Mouse (Mus musculus): ENCODE results near the gene Homer1. TPM values are rescaled to one million over a fixed set of nuclear protein-coding genes. Genes with fewer than 3 reads are reported as not detected.

The Homer1 gene
- polyA plus RNA-seq, 1 experiment from 2014 or later = 8.5 TPM

- peaks cover 15% of the 10 kb centered on the region for H3K4me1 ChIP-seq (replicated peaks; ENCODE audit: control insufficient read depth, insufficient read depth, low read length)
- H3K4me3 ChIP-seq (ENCODE audit: low read depth, low read length) = no peak overlapping the region
- no peaks in the 10 kb centered on the region for H3K36me3 ChIP-seq (ENCODE audit: control insufficient read depth, insufficient read depth, low read length)
- WGBS = 78% methylated on average over 1 of the region's 1 CpGs
- ATAC-seq (replicated peaks; ENCODE audit: low FRiP score) (no peak), DNase-seq (ENCODE audit: low spot score) (no peak)
- H3K27ac ChIP-seq (ENCODE audit: low read depth, low read length) = no peak overlapping the region
- H3K27me3 ChIP-seq (replicated peaks; ENCODE audit: control insufficient read depth, insufficient read depth, low read length) = no peaks in the 10 kb centered on the region
- H3K9ac ChIP-seq (ENCODE audit: low read depth, low read length) = no peak overlapping the region
- no peaks in the 10 kb centered on the region for H3K9me3 ChIP-seq (ENCODE audit: control insufficient read depth, low read length)
- H3K4me2 ChIP-seq = no peak overlapping the region
These were observed 45.0 kb downstream of the Homer1 start for GRCm38 (mm10) chr13:93344395-93344794.

- no peaks in the 10 kb centered on the region for H3K9me3 ChIP-seq (ENCODE audit: control insufficient read depth, low read length)
- H3K4me1 ChIP-seq (replicated peaks; ENCODE audit: control insufficient read depth, insufficient read depth, low read length) = peaks cover 15% of the 10 kb centered on the region
- no peaks in the 10 kb centered on the region for H3K27me3 ChIP-seq (replicated peaks; ENCODE audit: control insufficient read depth, insufficient read depth, low read length)
- no peak overlapping the region for H3K4me3 ChIP-seq (ENCODE audit: low read depth, low read length)
- 63% methylated on average over 3 of the region's 3 CpGs for WGBS
- DNase-seq (ENCODE audit: low spot score) (no peak), ATAC-seq (replicated peaks; ENCODE audit: low FRiP score) (peak; percentile 86)
- H3K9ac ChIP-seq (ENCODE audit: low read depth, low read length) = no peak overlapping the region
- no peaks in the 10 kb centered on the region for H3K36me3 ChIP-seq (ENCODE audit: control insufficient read depth, insufficient read depth, low read length)
- peak overlapping the region; percentile 25; the same call in 1 of the 2 replicates for H3K27ac ChIP-seq (ENCODE audit: low read depth, low read length)
- H3K4me2 ChIP-seq = 0 out of 2 replicates have a peak overlapping the region, but pooled peaks have one; percentile 7
These were observed 46.4 kb downstream of the Homer1 start for GRCm38 (mm10) chr13:93345854-93346253.

GRCm38 (mm10) chr13:93352030-93352429 is 52.6 kb downstream of the Homer1 start:
- ATAC-seq (replicated peaks; ENCODE audit: low FRiP score) = peak; percentile 60
- H3K4me1 ChIP-seq (replicated peaks; ENCODE audit: control insufficient read depth, insufficient read depth, low read length) = no peaks in the 10 kb centered on the region; the same call in 1 of the 2 replicates
- no peak overlapping the region for H3K4me3 ChIP-seq (ENCODE audit: low read depth, low read length)
- WGBS = 78% methylated on average over 2 of the region's 2 CpGs
- no peaks in the 10 kb centered on the region for H3K36me3 ChIP-seq (ENCODE audit: control insufficient read depth, insufficient read depth, low read length)
- DNase-seq (ENCODE audit: low spot score) = no peak
- H3K9me3 ChIP-seq (ENCODE audit: control insufficient read depth, low read length) = no peaks in the 10 kb centered on the region
- H3K27ac ChIP-seq (ENCODE audit: low read depth, low read length) = no peak overlapping the region
- H3K27me3 ChIP-seq (replicated peaks; ENCODE audit: control insufficient read depth, insufficient read depth, low read length) = no peaks in the 10 kb centered on the region
- no peak overlapping the region for H3K9ac ChIP-seq (ENCODE audit: low read depth, low read length)
- H3K4me2 ChIP-seq = no peak overlapping the region

GRCm38 (mm10) chr13:93354420-93355278 is 55.2 kb downstream of the Homer1 start:
- Histone ChIP-seq H3K27me3 (replicated peaks; ENCODE audit: control insufficient read depth, insufficient read depth, low read length) (no peaks in the 10 kb centered on the region), H3K27ac (ENCODE audit: low read depth, low read length) (no peak overlapping the region), H3K9ac (ENCODE audit: low read depth, low read length) (no peak overlapping the region), H3K4me1 (replicated peaks; ENCODE audit: control insufficient read depth, insufficient read depth, low read length) (no peaks in the 10 kb centered on the region; the same call in 1 of the 2 replicates), H3K36me3 (ENCODE audit: control insufficient read depth, insufficient read depth, low read length) (no peaks in the 10 kb centered on the region), H3K9me3 (ENCODE audit: control insufficient read depth, low read length) (no peaks in the 10 kb centered on the region), H3K4me2 (no peak overlapping the region), H3K4me3 (ENCODE audit: low read depth, low read length) (no peak overlapping the region)
- ATAC-seq (replicated peaks; ENCODE audit: low FRiP score) (no peak), DNase-seq (ENCODE audit: low spot score) (no peak)
- 81% methylated on average over 7 of the region's 7 CpGs for WGBS

GRCm38 (mm10) chr13:93355279-93355587 is 55.8 kb downstream of the Homer1 start:
- DNase-seq (ENCODE audit: low spot score) (no peak), ATAC-seq (replicated peaks; ENCODE audit: low FRiP score) (no peak)
- Histone ChIP-seq H3K4me3 (ENCODE audit: low read depth, low read length) (no peak overlapping the region), H3K9ac (ENCODE audit: low read depth, low read length) (no peak overlapping the region), H3K27ac (ENCODE audit: low read depth, low read length) (no peak overlapping the region), H3K9me3 (ENCODE audit: control insufficient read depth, low read length) (no peaks in the 10 kb centered on the region), H3K4me1 (replicated peaks; ENCODE audit: control insufficient read depth, insufficient read depth, low read length) (no peaks in the 10 kb centered on the region; the same call in 1 of the 2 replicates), H3K4me2 (no peak overlapping the region), H3K27me3 (replicated peaks; ENCODE audit: control insufficient read depth, insufficient read depth, low read length) (no peaks in the 10 kb centered on the region), H3K36me3 (ENCODE audit: control insufficient read depth, insufficient read depth, low read length) (no peaks in the 10 kb centered on the region)
- 91% methylated on average over 6 of the region's 6 CpGs for WGBS

- Histone ChIP-seq H3K9me3 (ENCODE audit: control insufficient read depth, low read length) (no peaks in the 10 kb centered on the region), H3K36me3 (ENCODE audit: control insufficient read depth, insufficient read depth, low read length) (no peaks in the 10 kb centered on the region), H3K27ac (ENCODE audit: low read depth, low read length) (no peak overlapping the region), H3K4me1 (replicated peaks; ENCODE audit: control insufficient read depth, insufficient read depth, low read length) (no peaks in the 10 kb centered on the region), H3K4me3 (ENCODE audit: low read depth, low read length) (no peak overlapping the region), H3K27me3 (replicated peaks; ENCODE audit: control insufficient read depth, insufficient read depth, low read length) (no peaks in the 10 kb centered on the region), H3K4me2 (no peak overlapping the region), H3K9ac (ENCODE audit: low read depth, low read length) (no peak overlapping the region)
- WGBS = 88% methylated on average over 1 of the region's 1 CpGs
- DNase-seq (ENCODE audit: low spot score) = no peak
- no peak for ATAC-seq (replicated peaks; ENCODE audit: low FRiP score)
These were observed 59.1 kb downstream of the Homer1 start for GRCm38 (mm10) chr13:93358522-93358921.

DNA sequence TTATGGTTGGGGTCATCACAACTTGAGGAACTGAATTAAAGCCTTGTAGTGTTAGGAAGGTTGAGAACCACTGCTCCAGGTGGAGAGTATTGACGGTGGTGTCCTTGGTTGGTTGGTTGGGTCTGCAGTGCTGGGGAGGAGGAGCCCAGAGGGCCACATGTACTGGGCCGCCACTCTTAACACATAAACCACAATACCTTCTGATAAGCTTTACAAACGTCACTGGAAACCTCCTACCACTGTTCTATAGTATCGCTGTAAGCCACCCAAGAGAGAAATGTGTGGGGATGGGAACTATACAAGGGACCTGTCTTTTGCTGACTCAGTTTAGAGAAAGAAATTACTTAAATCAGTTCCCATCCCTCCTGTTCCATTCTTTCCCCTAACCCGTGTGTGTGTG is 68.1 kb downstream of the Homer1 start:
- H3K4me3 ChIP-seq (ENCODE audit: low read depth, low read length) = no peak overlapping the region
- no peaks in the 10 kb centered on the region for H3K4me1 ChIP-seq (replicated peaks; ENCODE audit: control insufficient read depth, insufficient read depth, low read length)
- H3K27me3 ChIP-seq (replicated peaks; ENCODE audit: control insufficient read depth, insufficient read depth, low read length) = no peaks in the 10 kb centered on the region
- H3K36me3 ChIP-seq (ENCODE audit: control insufficient read depth, insufficient read depth, low read length) = 0 out of 2 replicates have a peak, but pooled peaks cover 2% of the 10 kb centered on the region
- no peak overlapping the region for H3K4me2 ChIP-seq
- no peak overlapping the region for H3K27ac ChIP-seq (ENCODE audit: low read depth, low read length)
- no peaks in the 10 kb centered on the region for H3K9me3 ChIP-seq (ENCODE audit: control insufficient read depth, low read length)
- no peak overlapping the region for H3K9ac ChIP-seq (ENCODE audit: low read depth, low read length)
- DNase-seq (ENCODE audit: low spot score) (no peak), ATAC-seq (replicated peaks; ENCODE audit: low FRiP score) (peak; percentile 67)
- WGBS = 68% methylated on average over 5 of the region's 5 CpGs

DNA sequence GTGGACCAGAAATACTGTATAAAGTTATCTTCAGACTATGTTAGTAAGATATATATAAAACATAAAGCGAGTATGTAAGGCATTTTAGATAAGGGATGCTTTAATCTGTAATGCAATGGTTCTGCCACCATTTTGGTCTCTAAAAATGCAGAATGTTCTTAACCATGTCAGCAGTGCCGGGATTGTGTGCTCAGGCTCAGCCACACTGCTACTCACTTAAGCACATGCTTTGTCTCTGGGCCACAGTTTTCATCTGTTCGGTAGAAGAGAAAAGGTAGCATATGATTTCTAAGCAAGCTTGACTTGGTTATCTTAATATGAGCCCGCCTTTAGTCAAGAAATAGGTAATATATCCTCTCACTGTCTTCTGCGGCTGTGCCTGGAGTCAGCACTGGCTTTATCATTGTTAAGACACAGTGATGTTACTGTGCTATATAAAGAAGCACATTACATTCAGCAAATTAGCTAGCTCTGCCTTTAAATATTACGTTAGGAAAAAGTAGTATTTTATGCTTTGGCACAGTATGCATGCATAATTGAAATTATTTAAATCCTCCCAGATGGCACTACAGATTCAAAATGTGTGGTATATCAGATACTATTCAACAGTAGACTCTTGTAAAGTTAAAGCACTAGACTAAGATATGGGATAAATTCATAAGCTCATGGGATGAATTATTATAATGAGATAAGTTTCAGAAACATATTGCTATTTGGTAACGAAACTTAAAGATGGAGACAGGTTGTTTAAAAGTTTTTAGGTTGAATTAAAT is 69.6 kb downstream of the Homer1 start:
- H3K36me3 ChIP-seq (ENCODE audit: control insufficient read depth, insufficient read depth, low read length) = 0 out of 2 replicates have a peak, but pooled peaks cover 2% of the 10 kb centered on the region
- 87% methylated on average over 7 of the region's 7 CpGs for WGBS

More for the DNA sequence above, 69.6 kb downstream of the Homer1 start:
- DNase-seq (ENCODE audit: low spot score) = no peak
- Histone ChIP-seq H3K27me3 (replicated peaks; ENCODE audit: control insufficient read depth, insufficient read depth, low read length) (no peaks in the 10 kb centered on the region), H3K9me3 (ENCODE audit: control insufficient read depth, low read length) (no peaks in the 10 kb centered on the region), H3K27ac (ENCODE audit: low read depth, low read length) (no peak overlapping the region), H3K4me2 (no peak overlapping the region), H3K4me1 (replicated peaks; ENCODE audit: control insufficient read depth, insufficient read depth, low read length) (no peaks in the 10 kb centered on the region), H3K9ac (ENCODE audit: low read depth, low read length) (no peak overlapping the region), H3K4me3 (ENCODE audit: low read depth, low read length) (no peak overlapping the region)
- ATAC-seq (replicated peaks; ENCODE audit: low FRiP score) = no peak
